Mouse (Mus musculus) G1E (cell line): ENCODE data around the gene Csrp2.

ENCODE experiments used
- CTCF ChIP-seq: IDR thresholded peaks from 2 replicates; pipeline ENCODE4 v1.5.1; 2012; ENCODE audit warnings: low read depth, low read length, inconsistent platforms, mixed read lengths
- GATA1 ChIP-seq: IDR thresholded peaks from 2 replicates; pipeline ENCODE4 v1.6.1; 2012; ENCODE audit warnings: borderline replicate concordance, low read length, inconsistent platforms, mixed read lengths
- POLR2AphosphoS5 ChIP-seq: IDR thresholded peaks from 2 replicates; pipeline ENCODE4 v1.6.1; 2012; ENCODE audit warnings: low read depth, low read length, inconsistent platforms; ENCODE audit not compliant: insufficient replicate concordance
- TAL1 ChIP-seq: conservative IDR thresholded peaks from 2 replicates; pipeline ENCODE4 v1.6.1; 2012; ENCODE audit warnings: low read depth, low read length, inconsistent platforms, mixed read lengths

DNA sequence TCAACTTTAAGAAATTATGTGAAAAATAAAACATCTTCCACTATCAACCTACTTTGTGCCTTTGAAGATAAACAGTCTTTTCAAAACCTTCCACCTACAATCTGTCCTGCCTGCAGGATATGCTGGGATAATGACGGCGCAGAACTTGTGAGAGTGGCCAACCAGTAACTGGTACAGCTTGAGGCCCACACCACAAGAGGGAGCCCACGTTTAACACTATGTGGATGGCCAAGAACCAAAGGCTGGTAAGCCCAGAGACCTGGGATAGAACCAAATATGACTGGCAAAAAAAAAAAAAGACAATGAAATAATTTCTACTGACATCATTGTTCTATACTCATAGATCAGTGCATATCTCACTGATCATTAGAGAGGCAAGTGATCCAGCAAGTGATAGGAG, 54.9 kb downstream of the Csrp2 start:
- TF ChIP-seq CTCF (no peak), TAL1 (no peak), POLR2AphosphoS5 (no peak), GATA1 (no peak)
